Mouse (Mus musculus): ENCODE data around the gene Clasrp. TPM values are rescaled to one million over a fixed set of nuclear protein-coding genes. Genes with fewer than 3 reads are reported as not detected.

The Clasrp gene
- polyA plus RNA-seq, 1 experiment from 2014 or later = 43.5 TPM

- Histone ChIP-seq H3K36me3 (ENCODE audit: control insufficient read depth, insufficient read depth, low read length) (peaks cover 13% of the 10 kb centered on the region), H3K27me3 (ENCODE audit: control insufficient read depth, insufficient read depth, low read depth, low read length) (peaks cover 19% of the 10 kb centered on the region), H3K27ac (ENCODE audit: low read length) (peak overlapping the region; percentile 93), H3K9me3 (ENCODE audit: control insufficient read depth, low read length) (no peaks in the 10 kb centered on the region), H3K4me3 (ENCODE audit: low read length) (peak overlapping the region; percentile 92), H3K9ac (ENCODE audit: low read length) (peak overlapping the region; percentile 91), H3K4me1 (replicated peaks; ENCODE audit: control insufficient read depth, insufficient read depth, low read length) (peaks cover 25% of the 10 kb centered on the region), H3K4me2 (ENCODE audit: low read depth, low read length) (peak overlapping the region; percentile 78)
- under 1% methylated on average over 52 of the region's 53 CpGs for WGBS
- peak; percentile 90 for ATAC-seq (ENCODE audit: low read depth)
Observed at GRCm38 (mm10) chr7:19572926-19573775, 31.1 kb downstream of the Clasrp start.

DNA sequence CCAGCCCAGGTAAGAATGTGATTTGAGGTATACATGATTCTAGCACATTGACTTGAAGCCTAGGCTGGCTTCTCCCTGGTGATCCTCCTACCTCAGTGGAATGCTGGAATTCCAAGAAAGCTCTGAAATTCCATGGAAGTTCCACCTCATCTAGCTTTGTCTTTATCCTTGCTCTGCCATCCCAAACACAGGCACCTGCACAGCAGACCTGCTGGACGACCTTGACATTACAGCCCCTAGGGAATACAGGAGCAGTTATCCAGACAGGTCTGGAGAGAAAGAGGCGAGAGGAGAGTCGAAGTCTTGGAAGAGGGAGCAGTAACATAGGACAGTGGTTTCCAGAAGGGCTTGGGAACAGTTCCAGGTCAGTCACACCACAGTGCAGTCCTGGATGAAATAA is 34.6 kb downstream of the Clasrp start:
- no peaks in the 10 kb centered on the region for H3K27me3 ChIP-seq (ENCODE audit: control insufficient read depth, insufficient read depth, low read depth, low read length)
- WGBS = 86% methylated on average over 3 of the region's 3 CpGs
- H3K4me1 ChIP-seq (replicated peaks; ENCODE audit: control insufficient read depth, insufficient read depth, low read length) = peaks cover 16% of the 10 kb centered on the region
- H3K9ac ChIP-seq (ENCODE audit: low read length) = no peak overlapping the region
- peaks cover 27% of the 10 kb centered on the region for H3K36me3 ChIP-seq (ENCODE audit: control insufficient read depth, insufficient read depth, low read length)
- H3K27ac ChIP-seq (ENCODE audit: low read length) = no peak overlapping the region
- H3K9me3 ChIP-seq (ENCODE audit: control insufficient read depth, low read length) = no peaks in the 10 kb centered on the region; the same call in 1 of the 2 replicates
- ATAC-seq (ENCODE audit: low read depth) = no peak
- H3K4me2 ChIP-seq (ENCODE audit: low read depth, low read length) = no peak overlapping the region
- no peak overlapping the region for H3K4me3 ChIP-seq (ENCODE audit: low read length)

DNA sequence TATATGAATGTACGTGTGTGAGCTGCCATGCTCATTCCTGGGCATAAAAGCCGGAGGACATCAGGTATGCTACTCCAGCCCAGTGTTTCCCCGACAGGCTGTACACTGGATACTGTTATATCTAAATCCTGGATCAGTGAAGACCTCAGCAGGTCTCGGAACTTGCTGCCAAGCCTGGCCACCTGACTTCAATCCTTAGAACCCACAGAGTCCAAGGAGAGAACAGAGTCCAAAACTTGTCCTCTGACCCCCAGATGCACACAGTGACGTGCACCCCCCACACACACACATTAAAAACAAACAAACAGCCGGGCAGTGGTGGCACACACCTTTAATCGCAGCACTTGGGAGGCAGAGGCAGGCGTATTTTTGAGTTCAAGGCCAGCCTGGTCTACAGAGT is 36.9 kb downstream of the Clasrp start:
- H3K27me3 ChIP-seq (ENCODE audit: control insufficient read depth, insufficient read depth, low read depth, low read length) = no peaks in the 10 kb centered on the region
- 85% methylated on average over 8 of the region's 8 CpGs for WGBS
- peaks cover 32% of the 10 kb centered on the region for H3K36me3 ChIP-seq (ENCODE audit: control insufficient read depth, insufficient read depth, low read length)
- H3K9ac ChIP-seq (ENCODE audit: low read length) = no peak overlapping the region
- H3K4me2 ChIP-seq (ENCODE audit: low read depth, low read length) = no peak overlapping the region
- peaks cover 13% of the 10 kb centered on the region for H3K4me1 ChIP-seq (replicated peaks; ENCODE audit: control insufficient read depth, insufficient read depth, low read length)
- H3K4me3 ChIP-seq (ENCODE audit: low read length) = no peak overlapping the region
- no peak for ATAC-seq (ENCODE audit: low read depth)
- H3K9me3 ChIP-seq (ENCODE audit: control insufficient read depth, low read length) = no peaks in the 10 kb centered on the region; the same call in 1 of the 2 replicates
- no peak overlapping the region for H3K27ac ChIP-seq (ENCODE audit: low read length)

- Histone ChIP-seq H3K9me3 (ENCODE audit: control insufficient read depth, low read length) (no peaks in the 10 kb centered on the region; the same call in 1 of the 2 replicates), H3K9ac (ENCODE audit: low read length) (no peak overlapping the region), H3K4me2 (ENCODE audit: low read depth, low read length) (no peak overlapping the region), H3K4me1 (replicated peaks; ENCODE audit: control insufficient read depth, insufficient read depth, low read length) (peaks cover 6% of the 10 kb centered on the region), H3K36me3 (ENCODE audit: control insufficient read depth, insufficient read depth, low read length) (peaks cover 30% of the 10 kb centered on the region), H3K27me3 (ENCODE audit: control insufficient read depth, insufficient read depth, low read depth, low read length) (no peaks in the 10 kb centered on the region), H3K4me3 (ENCODE audit: low read length) (no peak overlapping the region), H3K27ac (ENCODE audit: low read length) (no peak overlapping the region)
- no peak for ATAC-seq (ENCODE audit: low read depth)
- 94% methylated on average over 2 of the region's 2 CpGs for WGBS
Observed at GRCm38 (mm10) chr7:19565803-19566202, 38.5 kb downstream of the Clasrp start.

GRCm38 (mm10) chr7:19564455-19564854 is 39.8 kb downstream of the Clasrp start:
- H3K4me2 ChIP-seq (ENCODE audit: low read depth, low read length) = no peak overlapping the region
- WGBS = 89% methylated on average over 4 of the region's 4 CpGs
- peaks cover 22% of the 10 kb centered on the region for H3K36me3 ChIP-seq (ENCODE audit: control insufficient read depth, insufficient read depth, low read length)
- no peaks in the 10 kb centered on the region for H3K27me3 ChIP-seq (ENCODE audit: control insufficient read depth, insufficient read depth, low read depth, low read length)
- H3K9ac ChIP-seq (ENCODE audit: low read length) = no peak overlapping the region
- no peak for ATAC-seq (ENCODE audit: low read depth)
- peaks cover 18% of the 10 kb centered on the region for H3K4me1 ChIP-seq (replicated peaks; ENCODE audit: control insufficient read depth, insufficient read depth, low read length)
- no peak overlapping the region for H3K27ac ChIP-seq (ENCODE audit: low read length)
- H3K9me3 ChIP-seq (ENCODE audit: control insufficient read depth, low read length) = no peaks in the 10 kb centered on the region; the same call in 1 of the 2 replicates
- no peak overlapping the region for H3K4me3 ChIP-seq (ENCODE audit: low read length)

GRCm38 (mm10) chr7:19563884-19564283 is 40.4 kb downstream of the Clasrp start:
- Histone ChIP-seq H3K4me2 (ENCODE audit: low read depth, low read length) (no peak overlapping the region), H3K36me3 (ENCODE audit: control insufficient read depth, insufficient read depth, low read length) (peaks cover 19% of the 10 kb centered on the region), H3K4me3 (ENCODE audit: low read length) (no peak overlapping the region), H3K9me3 (ENCODE audit: control insufficient read depth, low read length) (no peaks in the 10 kb centered on the region; the same call in 1 of the 2 replicates), H3K27me3 (ENCODE audit: control insufficient read depth, insufficient read depth, low read depth, low read length) (no peaks in the 10 kb centered on the region), H3K4me1 (replicated peaks; ENCODE audit: control insufficient read depth, insufficient read depth, low read length) (peaks cover 24% of the 10 kb centered on the region), H3K9ac (ENCODE audit: low read length) (no peak overlapping the region), H3K27ac (ENCODE audit: low read length) (no peak overlapping the region)
- WGBS = 83% methylated on average over 3 of the region's 3 CpGs
- no peak for ATAC-seq (ENCODE audit: low read depth)

DNA sequence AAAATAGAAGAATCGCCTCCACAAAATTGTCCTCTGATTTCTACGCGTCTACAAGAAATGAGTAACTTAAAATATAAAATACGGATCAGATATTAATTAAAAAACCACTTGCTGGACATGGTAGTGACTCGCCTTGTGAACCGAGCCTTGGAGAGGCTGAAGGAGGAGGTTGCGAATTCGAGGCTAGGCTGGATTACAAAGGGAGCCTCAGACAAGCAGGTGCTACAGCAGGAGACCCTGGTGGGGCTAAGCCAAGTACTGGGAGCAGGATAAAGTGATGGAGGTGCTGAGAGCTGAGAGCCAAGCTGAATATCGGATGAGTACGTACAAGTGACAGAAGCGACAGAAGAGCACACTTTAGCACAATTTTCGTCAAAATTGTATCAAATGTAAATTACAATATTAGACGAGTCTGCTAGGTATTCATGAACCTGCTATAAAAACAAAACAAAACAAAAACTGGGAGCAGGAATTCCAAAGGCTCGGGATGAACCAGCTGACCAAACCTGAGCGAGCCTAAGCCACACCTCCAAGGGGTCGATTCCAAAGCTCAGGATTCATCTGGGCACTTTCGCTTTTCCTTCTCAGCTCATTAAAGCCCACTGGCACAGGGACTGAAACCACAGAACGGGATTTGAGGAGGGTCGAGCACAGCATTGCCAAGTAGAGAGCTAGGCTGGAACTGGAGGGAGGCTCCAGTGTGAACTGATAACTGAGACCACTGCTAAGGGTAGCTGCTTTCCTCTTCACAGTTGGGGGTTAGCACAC is 41.5 kb downstream of the Clasrp start, which contains the start of gene Ppp1r37:
Ppp1r37 (minus strand) TSS at position 434 of the 768 bp plus-strand sequence.
- Histone ChIP-seq H3K4me3 (ENCODE audit: low read length) (peak within 1 kb of the TSS; percentile 96), H3K9me3 (ENCODE audit: control insufficient read depth, low read length) (no peaks in the 10 kb centered on the region; the same call in 1 of the 2 replicates), H3K27ac (ENCODE audit: low read length) (peak within 1 kb of the TSS; percentile 88), H3K36me3 (ENCODE audit: control insufficient read depth, insufficient read depth, low read length) (peaks cover 19% of the 10 kb centered on the region), H3K27me3 (ENCODE audit: control insufficient read depth, insufficient read depth, low read depth, low read length) (no peaks in the 10 kb centered on the region), H3K4me2 (ENCODE audit: low read depth, low read length) (peak within 1 kb of the TSS; percentile 72), H3K9ac (ENCODE audit: low read length) (peak within 1 kb of the TSS; percentile 95), H3K4me1 (replicated peaks; ENCODE audit: control insufficient read depth, insufficient read depth, low read length) (peaks cover 32% of the 10 kb centered on the region)
- 2% methylated on average over 19 of the region's 19 CpGs for WGBS
- ATAC-seq (ENCODE audit: low read depth) = peak; percentile 29

DNA sequence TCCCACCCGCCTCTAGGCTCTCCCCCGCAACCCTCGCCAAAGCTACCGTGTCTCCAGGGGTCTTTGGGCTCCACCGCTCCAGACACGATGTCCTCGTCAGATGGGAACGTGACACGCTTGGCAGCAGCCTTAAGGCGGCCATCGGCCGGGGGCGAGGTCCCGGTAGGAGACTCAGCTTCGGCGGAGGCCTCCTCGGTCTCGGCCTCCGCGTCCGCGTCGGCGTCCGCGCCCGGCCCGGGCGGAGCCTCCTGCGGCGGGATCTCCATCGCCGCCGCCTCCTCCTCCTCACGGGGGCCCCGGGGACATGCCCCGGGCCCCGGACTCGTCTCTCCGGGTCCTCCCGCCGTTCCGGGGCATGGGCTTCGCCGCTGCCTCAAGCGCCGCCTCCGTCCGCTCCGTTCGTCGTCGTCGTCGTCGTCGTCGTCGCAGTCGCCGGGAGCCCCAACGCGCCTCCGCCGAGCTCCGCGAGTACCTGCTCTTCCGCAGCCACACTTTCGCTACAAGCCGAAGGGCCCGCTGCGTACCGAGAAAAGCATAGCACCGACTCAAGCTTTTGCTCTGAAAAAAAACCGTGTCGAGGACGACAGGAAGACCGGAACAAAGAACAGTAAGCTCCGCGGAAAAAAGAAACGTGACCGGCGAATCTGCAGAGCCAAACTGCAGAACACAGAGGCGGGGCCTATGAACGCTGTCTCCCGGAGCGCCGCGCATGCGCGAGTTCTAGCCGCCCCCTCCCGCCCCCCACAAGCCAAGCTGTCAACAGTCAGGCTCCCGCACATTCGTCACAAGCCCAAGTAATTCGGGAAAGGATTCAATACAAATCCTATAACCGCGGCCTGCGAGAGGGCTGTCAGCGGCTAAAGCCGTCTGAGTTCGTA is 42.3 kb downstream of the Clasrp start:
- Histone ChIP-seq H3K9ac (ENCODE audit: low read length) (peak overlapping the region; percentile 95), H3K4me2 (ENCODE audit: low read depth, low read length) (peak overlapping the region; percentile 72), H3K27me3 (ENCODE audit: control insufficient read depth, insufficient read depth, low read depth, low read length) (no peaks in the 10 kb centered on the region), H3K4me3 (ENCODE audit: low read length) (peak overlapping the region; percentile 96), H3K9me3 (ENCODE audit: control insufficient read depth, low read length) (no peaks in the 10 kb centered on the region; the same call in 1 of the 2 replicates), H3K27ac (ENCODE audit: low read length) (peak overlapping the region; percentile 88), H3K4me1 (replicated peaks; ENCODE audit: control insufficient read depth, insufficient read depth, low read length) (peaks cover 36% of the 10 kb centered on the region), H3K36me3 (ENCODE audit: control insufficient read depth, insufficient read depth, low read length) (peaks cover 18% of the 10 kb centered on the region)
- WGBS = under 1% methylated on average over 102 of the region's 102 CpGs
- ATAC-seq (ENCODE audit: low read depth) = peak; percentile 91
